Mouse (Mus musculus): ENCODE measurements around the gene Tspan18. TPM values are rescaled to one million over a fixed set of nuclear protein-coding genes. Genes with fewer than 3 reads are reported as not detected.

Gene Tspan18
- total and polyA plus RNA-seq, 3 experiments, result 0.38 TPM; not detected in 2

DNA sequence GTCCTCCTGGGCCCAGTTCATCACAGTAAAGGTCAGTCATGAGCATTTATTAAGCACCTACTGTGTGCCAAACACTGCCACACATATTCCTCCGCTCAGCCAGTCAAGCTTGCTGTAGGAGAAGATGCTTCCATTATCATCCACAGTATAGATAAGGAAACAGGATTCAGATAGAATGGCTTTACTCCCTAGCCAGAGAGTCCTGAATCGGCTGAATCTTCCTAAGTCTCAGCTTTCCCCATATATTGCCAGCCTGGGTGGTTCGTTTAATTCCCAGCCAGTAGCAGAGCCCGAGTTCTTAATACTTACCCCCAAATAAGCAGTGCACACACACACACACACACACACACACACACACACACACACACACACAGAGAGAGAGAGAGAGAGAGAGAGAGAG, 47.6 kb downstream of the Tspan18 start:
- Histone ChIP-seq H3K27me3 (replicated peaks) (peaks cover 93% of the 10 kb centered on the region), H3K27ac (ENCODE audit: insufficient read depth, low read depth) (no peak overlapping the region), H3K36me3 (replicated peaks in 1 of 2; ENCODE audit: control insufficient read depth in 1 of 2, insufficient read depth in 1 of 2, low read length in 1 of 2) (no peaks in the 10 kb centered on the region), H3K4me1 (ENCODE audit: control insufficient read depth in 1 of 2, insufficient read depth in 2 of 2) (no peaks in the 10 kb centered on the region; a peak in 1 of 4 replicates), H3K9ac (ENCODE audit: insufficient read depth, low read depth) (no peak overlapping the region), H3K9me3 (replicated peaks; ENCODE audit: low read length) (no peaks in the 10 kb centered on the region), H3K4me3 (replicated peaks in 1 of 3; ENCODE audit: low read depth in 2 of 3, low read length in 2 of 3, poor library complexity in 1 of 3) (no peak overlapping the region), H3K4me2 (ENCODE audit: insufficient read depth, low read depth, poor library complexity, severe bottlenecking) (no peak overlapping the region), H3K79me2 (replicated peaks; ENCODE audit: control insufficient read depth, extremely low read depth, insufficient read depth, poor library complexity, severe bottlenecking) (no peaks in the 10 kb centered on the region)
- no peak for TF ChIP-seq MAX (IDR thresholded peaks at IDR 0.05; ENCODE audit: low read length)
- DNase-seq (ENCODE audit: extremely low read depth), result no peak
- in situ Hi-C loops (cut with MboI; ENCODE audit: low pct_ligation_motif_present, low pct_unique_long_range_greater_than_20kb, low sequenced_read_pairs), result no loop called here
- dilution Hi-C loops (cut with MboI; ENCODE audit: extremely low pct_ligation_motif_present, extremely low pct_unique_long_range_greater_than_20kb, low sequenced_read_pairs), result no loop called here

GRCm38 (mm10) chr2:93286321-93286720, 48.0 kb downstream of the Tspan18 start:
- H3K36me3 ChIP-seq (replicated peaks in 1 of 2; ENCODE audit: control insufficient read depth in 1 of 2, insufficient read depth in 1 of 2, low read length in 1 of 2), result no peaks in the 10 kb centered on the region
- H3K27ac ChIP-seq (ENCODE audit: insufficient read depth, low read depth), result no peak overlapping the region
- no peak for TF ChIP-seq ZKSCAN1 (IDR thresholded peaks at IDR 0.05; ENCODE audit: borderline replicate concordance, low read depth, low read length)
- TF ChIP-seq POLR2A (IDR thresholded peaks at IDR 0.05; ENCODE audit: low read depth, low read length), result no peak
- no peak for TF ChIP-seq HCFC1 (IDR thresholded peaks at IDR 0.05; ENCODE audit: low read depth, low read length)
- no peak for TF ChIP-seq ZC3H11A (IDR thresholded peaks at IDR 0.05; ENCODE audit: low read depth, low read length)
- no peak for TF ChIP-seq CHD2 (IDR thresholded peaks at IDR 0.05; ENCODE audit: low read length)
- TF ChIP-seq JUND (conservative IDR thresholded peaks at IDR 0.05; ENCODE audit: low read depth, low read length), result no peak
- no peak for TF ChIP-seq RCOR1 (conservative IDR thresholded peaks at IDR 0.05; ENCODE audit: low read depth, low read length)
- TF ChIP-seq CTCF (conservative IDR thresholded peaks at IDR 0.05 in 1 of 2, IDR thresholded peaks at IDR 0.05 in 1 of 2; ENCODE audit: low read depth in 2 of 2, low read length in 2 of 2), result no peak
- TF ChIP-seq RAD21 (IDR thresholded peaks at IDR 0.05; ENCODE audit: low read depth, low read length), result no peak
- TF ChIP-seq NRF1 (IDR thresholded peaks at IDR 0.05; ENCODE audit: low read depth, low read length), result no peak
- TF ChIP-seq SMC3 (IDR thresholded peaks at IDR 0.05; ENCODE audit: low read depth, low read length), result no peak
- TF ChIP-seq KAT2A (IDR thresholded peaks at IDR 0.05; ENCODE audit: insufficient replicate concordance, low read length), result no peak
- in situ Hi-C loops (cut with MboI; ENCODE audit: low pct_ligation_motif_present, low pct_unique_long_range_greater_than_20kb, low sequenced_read_pairs), result no loop called here
- peaks cover 94% of the 10 kb centered on the region for H3K27me3 ChIP-seq (replicated peaks)
- no peaks in the 10 kb centered on the region for H3K79me2 ChIP-seq (replicated peaks; ENCODE audit: control insufficient read depth, extremely low read depth, insufficient read depth, poor library complexity, severe bottlenecking)
- H3K9me3 ChIP-seq (replicated peaks; ENCODE audit: low read length), result no peaks in the 10 kb centered on the region
- no peak overlapping the region for H3K4me2 ChIP-seq (ENCODE audit: insufficient read depth, low read depth, poor library complexity, severe bottlenecking)
- no peak overlapping the region for H3K4me3 ChIP-seq (replicated peaks in 1 of 3; ENCODE audit: low read depth in 2 of 3, low read length in 2 of 3, poor library complexity in 1 of 3)
- dilution Hi-C loops (cut with MboI; ENCODE audit: extremely low pct_ligation_motif_present, extremely low pct_unique_long_range_greater_than_20kb, low sequenced_read_pairs), result no loop called here
- H3K9ac ChIP-seq (ENCODE audit: insufficient read depth, low read depth), result no peak overlapping the region
- no peak for DNase-seq (ENCODE audit: extremely low read depth)
- H3K4me1 ChIP-seq (ENCODE audit: control insufficient read depth in 1 of 2, insufficient read depth in 2 of 2), result no peaks in the 10 kb centered on the region; a peak in 1 of 4 replicates

DNA sequence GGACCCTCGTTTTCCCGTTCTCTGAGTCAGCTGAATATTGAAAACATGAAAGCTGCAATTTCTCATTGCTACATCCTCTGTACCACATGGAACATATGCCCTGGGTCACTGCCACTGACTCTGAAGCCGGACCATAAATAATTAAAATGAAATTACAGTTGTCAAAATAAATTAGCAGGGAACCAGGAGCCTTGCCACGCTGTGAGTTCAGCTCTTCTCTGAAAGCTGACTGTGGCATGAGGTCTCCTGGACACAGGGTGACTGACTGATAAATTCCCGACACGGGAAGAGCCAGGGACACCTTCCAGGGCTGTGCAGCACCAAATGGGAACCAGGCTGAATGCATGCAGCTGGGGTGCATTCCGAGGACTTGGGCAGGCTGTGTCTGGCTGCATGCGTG, 48.5 kb downstream of the Tspan18 start:
- H3K27me3 ChIP-seq (replicated peaks), result peaks cover 92% of the 10 kb centered on the region
- dilution Hi-C loops (cut with MboI; ENCODE audit: extremely low pct_ligation_motif_present, extremely low pct_unique_long_range_greater_than_20kb, low sequenced_read_pairs) (no loop called here), in situ Hi-C loops (cut with MboI; ENCODE audit: low pct_ligation_motif_present, low pct_unique_long_range_greater_than_20kb, low sequenced_read_pairs) (no loop called here)
- TF ChIP-seq ZC3H11A (IDR thresholded peaks at IDR 0.05; ENCODE audit: low read depth, low read length), result no peak
- no peak overlapping the region for H3K9ac ChIP-seq (ENCODE audit: insufficient read depth, low read depth)
- no peaks in the 10 kb centered on the region for H3K79me2 ChIP-seq (replicated peaks; ENCODE audit: control insufficient read depth, extremely low read depth, insufficient read depth, poor library complexity, severe bottlenecking)
- no peaks in the 10 kb centered on the region; a peak in 1 of 4 replicates for H3K4me1 ChIP-seq (ENCODE audit: control insufficient read depth in 1 of 2, insufficient read depth in 2 of 2)
- H3K9me3 ChIP-seq (replicated peaks; ENCODE audit: low read length), result no peaks in the 10 kb centered on the region
- DNase-seq (ENCODE audit: extremely low read depth), result no peak
- no peak overlapping the region for H3K27ac ChIP-seq (ENCODE audit: insufficient read depth, low read depth)
- H3K4me3 ChIP-seq (replicated peaks in 1 of 3; ENCODE audit: low read depth in 2 of 3, low read length in 2 of 3, poor library complexity in 1 of 3), result no peak overlapping the region
- no peaks in the 10 kb centered on the region for H3K36me3 ChIP-seq (replicated peaks in 1 of 2; ENCODE audit: control insufficient read depth in 1 of 2, insufficient read depth in 1 of 2, low read length in 1 of 2)
- no peak overlapping the region for H3K4me2 ChIP-seq (ENCODE audit: insufficient read depth, low read depth, poor library complexity, severe bottlenecking)

All from CH12.LX (cell line).